Mouse (Mus musculus) gastrocnemius, adult 8-10 months (tissue): ENCODE measurements around the gene Catsperg1. TPM values are rescaled to one million over a fixed set of nuclear protein-coding genes. Genes with fewer than 3 reads are reported as not detected.
"Not testable (repeated sequence)": the region's sequence is repeated elsewhere in the genome, so short reads cannot be mapped to it uniquely, and the experiment has no call there.

Experiments
- DNase-seq, 2 experiments: peaks; one replicate each; pipeline ENCODE4 v3.0.0; 2022; ENCODE audit warnings: low spot score in 2 of 2
- total RNA-seq, 4 experiments: library from RNA; stranded (reverse); gene quantifications; 2 replicates each; pipeline ENCODE4 v1.2.4; 2022

Gene Catsperg1
- total RNA-seq, 4 experiments from 2014 or later, result 0.13 to 0.68 TPM; not detected in 2

- DNase-seq, result not testable (repeated sequence)
Measured at GRCm38 (mm10) chr7:29139237-29139636, 74.6 kb downstream of the Catsperg1 start.

- no peak for DNase-seq
Measured at GRCm38 (mm10) chr7:29137429-29137828, 76.4 kb downstream of the Catsperg1 start.

GRCm38 (mm10) chr7:29134693-29135386 is 79.0 kb downstream of the Catsperg1 start, which contains the start of gene Rasgrp4:
Gene Rasgrp4 (plus strand): TSS chr7:29134851.
- DNase-seq, result no peak

GRCm38 (mm10) chr7:29134230-29134629 is 79.6 kb downstream of the Catsperg1 start:
- no peak for DNase-seq

Other genes starting within 250 kb of the Catsperg1 start
- gene Eif3k, start 232.2 kb downstream of the Catsperg1 start, total RNA-seq, result 100 to 1,000 TPM; 130 to 143 (median 134) TPM
- under 1 TPM; 0.22 to 0.82 (median 0.41) TPM for gene Map4k1, start 232.0 kb downstream of the Catsperg1 start, total RNA-seq
- gene Ryr1, start 88.9 kb downstream of the Catsperg1 start, total RNA-seq, result 1,000 to 10,000 TPM; 1,847 to 2,398 (median 2,093) TPM
- under 1 TPM; 0.24 to 0.67 (median 0.37) TPM for gene Rasgrp4, start 79.2 kb downstream of the Catsperg1 start, total RNA-seq
- 10 to 100 TPM in 3 of 4 experiments, 1 to 10 TPM in 1; 9.9 to 11.0 (median 10.5) TPM for gene Fam98c, start 57.8 kb downstream of the Catsperg1 start, total RNA-seq
- under 1 TPM in 3 of 4 experiments, not detected in 1; 0.21 to 0.25 (median 0.24) TPM for gene Ggn, start 43.8 kb downstream of the Catsperg1 start, total RNA-seq
- gene Spred3, start 43.6 kb downstream of the Catsperg1 start, total RNA-seq, result 1 to 10 TPM; 1.6 to 3.6 (median 2.6) TPM
- gene Psmd8, start 33.3 kb downstream of the Catsperg1 start, total RNA-seq, result 100 to 1,000 TPM; 168 to 274 (median 229) TPM
- gene Kcnk6, start 18.5 kb upstream of the Catsperg1 start, total RNA-seq, result under 1 TPM; 0.39 to 0.63 (median 0.49) TPM
- gene Yif1b, start 24.3 kb upstream of the Catsperg1 start, total RNA-seq, result 10 to 100 TPM; 36.9 to 39.3 (median 38.4) TPM
- under 1 TPM in 3 of 4 experiments, not detected in 1; 0.44 to 0.85 (median 0.79) TPM for gene 2200002D01Rik, start 34.4 kb upstream of the Catsperg1 start, total RNA-seq
- gene Spint2, start 67.9 kb upstream of the Catsperg1 start, total RNA-seq, result 10 to 100 TPM; 11.2 to 15.9 (median 12.5) TPM
- gene Ppp1r14a, start 75.3 kb upstream of the Catsperg1 start, total RNA-seq, result 1 to 10 TPM; 2.7 to 3.4 (median 3.0) TPM
- 1 to 10 TPM in 3 of 4 experiments, under 1 TPM in 1; 0.92 to 4.5 (median 2.0) TPM for gene Dpf1, start 89.9 kb upstream of the Catsperg1 start, total RNA-seq